Mouse (Mus musculus): ENCODE measurements around the gene Rftn1. TPM values are rescaled to one million over a fixed set of nuclear protein-coding genes. Genes with fewer than 3 reads are reported as not detected.

Rftn1 gene
- total RNA-seq (2021) (10 to 100 TPM; 49.4 to 50.5 TPM), polyA plus RNA-seq (2012; rRNA removed) (41.5 and 46.2 TPM in 2 replicates)
- long read RNA-seq, full-length matches to known transcripts: 74 of 78 reads
- long read RNA-seq, partial matches to known transcripts: 3 of 78 reads
- long read RNA-seq, other reads (novel, unspliced or antisense): 1 of 78 reads

GRCm38 (mm10) chr17:50190131-50191015, at the start of gene Rftn1:
Gene Rftn1 (minus strand): TSS chr17:50190674.
- DNase-seq: peak; percentile 88 to 89
- Histone ChIP-seq H3K4me3 (peak within 1 kb of the TSS; percentile 99), H3K4me1 (ENCODE audit: control insufficient read depth, insufficient read depth, low read length) (peaks cover 38% of the 10 kb centered on the region), H3K36me3 (ENCODE audit: control insufficient read depth, insufficient read depth, low read length) (peaks cover 9% of the 10 kb centered on the region), H3K79me2 (replicated peaks; ENCODE audit: control insufficient read depth, insufficient read depth, low read length) (peaks cover 7% of the 10 kb centered on the region), H3K27me3 (ENCODE audit: control insufficient read depth, insufficient read depth, low read length) (no peaks in the 10 kb centered on the region), H3K27ac (peak within 1 kb of the TSS; percentile 98), H3K9ac (ENCODE audit: low read depth, low read length) (peak within 1 kb of the TSS; percentile 96)
- WGBS: 2% methylated on average over 67 of the region's 79 CpGs
- intact Hi-C loops (cut with DNase I): loop anchor here (2.0 to 5.0 kb wide), 3 partner anchors 54 to 238 kb away; no protein-coding TSS in a partner anchor
- no peak for TF ChIP-seq CTCF (IDR thresholded peaks at IDR 0.05)
- peak; percentile 37; the same call in 1 of the 2 replicates for TF ChIP-seq POLR2A (IDR thresholded peaks at IDR 0.05; ENCODE audit: insufficient read depth, low read depth, low read length)
- no peak for TF ChIP-seq EP300 (IDR thresholded peaks at IDR 0.05; ENCODE audit: insufficient read depth, low read depth, low read length)

- intact Hi-C loops (cut with DNase I): loop anchor here (1.0 to 5.0 kb wide), 6 partner anchors 43 to 303 kb away; no protein-coding TSS in a partner anchor
- H3K4me3 ChIP-seq: no peak overlapping the region
- DNase-seq: no peak
Observed at GRCm38 (mm10) chr17:50237818-50238610, 47.5 kb upstream of the Rftn1 start.

GRCm38 (mm10) chr17:50237436-50237709, 46.9 kb upstream of the Rftn1 start:
- Histone ChIP-seq H3K36me3 (ENCODE audit: control insufficient read depth, insufficient read depth, low read length) (no peaks in the 10 kb centered on the region), H3K27me3 (ENCODE audit: control insufficient read depth, insufficient read depth, low read length) (no peaks in the 10 kb centered on the region), H3K79me2 (replicated peaks; ENCODE audit: control insufficient read depth, insufficient read depth, low read length) (no peaks in the 10 kb centered on the region), H3K4me3 (no peak overlapping the region), H3K27ac (no peak overlapping the region), H3K4me1 (ENCODE audit: control insufficient read depth, insufficient read depth, low read length) (peaks cover 4% of the 10 kb centered on the region), H3K9ac (ENCODE audit: low read depth, low read length) (no peak overlapping the region)
- intact Hi-C loops (cut with DNase I): loop anchor here (1.0 to 5.0 kb wide), 6 partner anchors 43 to 302 kb away; no protein-coding TSS in a partner anchor
- WGBS: 4% methylated on average over 8 of the region's 8 CpGs
- peak; percentile 81 to 88 for DNase-seq
- peak; percentile 93 for TF ChIP-seq CTCF (IDR thresholded peaks at IDR 0.05)
- TF ChIP-seq EP300 (IDR thresholded peaks at IDR 0.05; ENCODE audit: insufficient read depth, low read depth, low read length): peak; percentile 97
- no peak for TF ChIP-seq POLR2A (IDR thresholded peaks at IDR 0.05; ENCODE audit: insufficient read depth, low read depth, low read length)

More at GRCm38 (mm10) chr17:50237818-50238610, 47.5 kb upstream of the Rftn1 start:
- no peak overlapping the region for H3K9ac ChIP-seq (ENCODE audit: low read depth, low read length)
- no peak for TF ChIP-seq POLR2A (IDR thresholded peaks at IDR 0.05; ENCODE audit: insufficient read depth, low read depth, low read length)
- TF ChIP-seq EP300 (IDR thresholded peaks at IDR 0.05; ENCODE audit: insufficient read depth, low read depth, low read length): no peak
- no peak for TF ChIP-seq CTCF (IDR thresholded peaks at IDR 0.05)
- no peaks in the 10 kb centered on the region for H3K27me3 ChIP-seq (ENCODE audit: control insufficient read depth, insufficient read depth, low read length)
- H3K4me1 ChIP-seq (ENCODE audit: control insufficient read depth, insufficient read depth, low read length): peaks cover 4% of the 10 kb centered on the region
- H3K27ac ChIP-seq: no peak overlapping the region
- H3K79me2 ChIP-seq (replicated peaks; ENCODE audit: control insufficient read depth, insufficient read depth, low read length): no peaks in the 10 kb centered on the region
- 38% methylated on average over 11 of the region's 11 CpGs for WGBS
- no peaks in the 10 kb centered on the region for H3K36me3 ChIP-seq (ENCODE audit: control insufficient read depth, insufficient read depth, low read length)

DNA sequence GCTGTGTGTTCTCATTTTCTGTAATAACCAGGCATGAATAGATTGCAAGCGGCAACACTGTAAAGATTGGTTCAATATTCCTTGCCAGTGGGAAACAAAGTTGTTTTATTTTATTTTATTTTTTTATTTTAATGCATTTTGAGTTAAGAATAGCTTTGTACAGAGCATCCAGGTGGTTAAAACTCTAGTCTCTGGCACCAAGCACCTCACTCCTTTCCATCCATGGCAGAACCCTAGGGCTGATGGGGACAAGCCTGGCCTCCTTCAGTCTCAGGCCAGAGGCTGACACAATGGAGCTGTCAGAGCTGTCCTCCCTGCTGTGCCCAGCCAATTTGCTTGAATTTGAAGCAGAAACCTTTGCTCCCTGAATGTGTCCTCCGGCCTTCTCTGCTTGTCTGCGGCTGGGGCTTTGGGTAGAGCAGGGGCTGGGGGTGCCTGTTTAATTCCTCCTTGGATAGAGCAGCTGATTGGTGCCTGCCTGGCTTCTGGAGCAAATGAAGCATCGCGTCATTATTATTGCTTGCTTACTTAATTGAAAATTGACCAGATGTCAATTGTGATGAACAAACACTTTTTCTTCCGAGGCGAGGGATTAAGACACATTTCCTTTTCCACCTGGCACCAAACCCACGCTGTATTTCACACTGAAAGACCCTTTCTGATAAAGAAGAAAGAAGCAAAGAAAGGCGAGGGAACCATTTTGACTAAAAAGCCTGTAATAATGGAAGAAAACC, 46.4 kb upstream of the Rftn1 start:
- Histone ChIP-seq H3K79me2 (replicated peaks; ENCODE audit: control insufficient read depth, insufficient read depth, low read length) (no peaks in the 10 kb centered on the region), H3K36me3 (ENCODE audit: control insufficient read depth, insufficient read depth, low read length) (no peaks in the 10 kb centered on the region), H3K4me1 (ENCODE audit: control insufficient read depth, insufficient read depth, low read length) (peaks cover 4% of the 10 kb centered on the region), H3K27me3 (ENCODE audit: control insufficient read depth, insufficient read depth, low read length) (no peaks in the 10 kb centered on the region), H3K27ac (no peak overlapping the region; the same call in 1 of the 2 replicates), H3K4me3 (no peak overlapping the region), H3K9ac (ENCODE audit: low read depth, low read length) (no peak overlapping the region)
- WGBS: 47% methylated on average over 9 of the region's 9 CpGs
- TF ChIP-seq EP300 (IDR thresholded peaks at IDR 0.05; ENCODE audit: insufficient read depth, low read depth, low read length) (no peak), CTCF (IDR thresholded peaks at IDR 0.05) (no peak), POLR2A (IDR thresholded peaks at IDR 0.05; ENCODE audit: insufficient read depth, low read depth, low read length) (no peak)
- no peak for DNase-seq
- intact Hi-C loops (cut with DNase I): loop anchor here (1.0 to 5.0 kb wide), 6 partner anchors 42 to 302 kb away; no protein-coding TSS in a partner anchor
